Mouse (Mus musculus): ENCODE data around the gene Htr1d. TPM values are rescaled to one million over a fixed set of nuclear protein-coding genes. Genes with fewer than 3 reads are reported as not detected.

The Htr1d gene
- total RNA-seq, 2 experiments from 2014 or later = not detected

DNA sequence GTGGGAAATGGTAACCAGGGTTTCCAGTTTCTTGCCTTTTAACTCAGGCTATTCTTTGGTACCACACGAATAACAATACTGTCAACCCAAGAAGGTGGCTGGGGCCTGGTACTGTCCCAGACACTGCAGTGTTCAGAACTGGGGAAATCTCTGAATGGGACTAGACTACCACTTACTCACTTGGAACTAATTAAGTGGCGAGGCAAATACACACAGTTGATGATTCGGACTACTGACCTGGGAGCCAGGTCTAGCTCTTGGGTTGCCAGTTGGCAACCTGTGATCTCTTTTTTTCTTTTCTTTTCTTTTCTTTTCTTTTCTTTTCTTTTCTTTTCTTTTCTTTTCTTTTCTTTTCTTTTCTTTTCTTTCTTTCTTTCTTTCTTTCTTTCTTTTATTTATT is 29.0 kb downstream of the Htr1d start:
- DNase-seq = no peak

DNA sequence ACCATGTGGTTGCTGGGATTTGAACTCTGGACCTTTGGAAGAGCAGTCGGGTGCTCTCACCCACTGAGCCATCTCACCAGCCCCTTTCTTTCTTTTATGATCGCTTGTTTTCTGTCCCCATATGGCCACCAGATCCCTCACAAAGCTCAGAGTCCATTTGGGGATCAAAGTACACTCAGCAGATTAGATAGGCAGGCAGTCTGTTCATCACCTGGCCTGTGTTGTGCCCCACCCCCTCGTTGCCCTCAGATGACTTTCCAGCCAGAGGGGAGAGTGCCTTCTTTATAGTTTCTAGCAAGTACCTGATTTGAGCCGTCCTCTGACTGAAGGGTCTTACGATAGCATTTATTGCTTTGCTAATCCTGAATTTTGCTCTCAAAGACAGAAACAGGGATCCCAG is 29.5 kb downstream of the Htr1d start:
- no peak for DNase-seq

DNA sequence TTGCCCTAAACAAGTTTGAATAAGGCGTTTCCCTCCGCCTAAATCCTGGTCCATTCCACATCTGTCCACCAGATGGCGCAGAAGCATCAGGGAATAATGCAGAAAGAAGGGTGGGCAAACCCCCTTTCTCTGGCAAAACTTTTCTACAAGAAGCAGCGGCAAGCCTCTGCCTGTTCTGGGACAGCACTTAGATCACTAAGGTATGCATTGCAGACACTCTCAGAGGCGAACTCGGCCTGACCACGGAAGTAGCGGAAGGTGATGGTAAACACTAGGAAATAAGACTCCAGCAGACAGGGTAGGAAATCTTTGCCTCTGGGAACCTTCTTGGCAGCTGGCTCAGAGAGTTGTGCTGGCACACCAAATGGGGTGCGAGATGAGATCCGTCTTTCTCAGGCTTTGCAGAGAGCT is 31.5 kb downstream of the Htr1d start:
- peak; percentile 35 for DNase-seq

DNA sequence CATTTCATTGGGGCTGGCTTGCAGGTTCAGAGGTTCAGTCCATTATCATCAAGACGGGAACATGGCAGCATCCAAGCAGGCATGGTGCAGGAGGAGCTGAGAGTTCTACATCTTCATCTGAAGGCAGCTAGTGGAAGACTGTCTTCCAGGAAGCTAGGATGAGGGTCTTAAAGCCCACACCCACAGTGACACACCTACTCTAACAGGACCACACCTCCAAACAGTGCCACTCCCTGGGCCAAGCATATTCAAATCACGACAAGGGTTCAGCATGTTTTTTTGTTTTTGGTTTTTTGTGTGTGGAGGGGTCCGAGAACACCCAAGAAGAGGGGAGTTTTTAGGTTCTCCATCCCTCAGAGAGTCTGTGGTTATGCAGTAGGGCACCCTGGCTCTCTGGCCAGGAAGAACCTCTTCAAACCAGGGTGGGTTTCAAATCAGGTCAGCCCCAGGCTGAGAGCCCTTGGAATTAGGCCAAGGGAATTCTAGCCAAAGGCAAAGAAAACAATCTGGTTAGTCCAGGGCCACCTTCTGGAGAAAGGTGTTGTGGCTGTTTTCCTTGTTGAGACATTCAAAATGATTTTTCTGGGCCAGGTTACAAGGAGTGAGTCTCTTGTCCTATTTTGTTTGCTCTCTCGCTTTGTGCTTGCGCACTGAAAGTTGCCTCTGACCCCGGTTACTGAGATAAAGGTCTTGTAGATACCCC is 33.3 kb downstream of the Htr1d start:
- no peak for DNase-seq

DNA sequence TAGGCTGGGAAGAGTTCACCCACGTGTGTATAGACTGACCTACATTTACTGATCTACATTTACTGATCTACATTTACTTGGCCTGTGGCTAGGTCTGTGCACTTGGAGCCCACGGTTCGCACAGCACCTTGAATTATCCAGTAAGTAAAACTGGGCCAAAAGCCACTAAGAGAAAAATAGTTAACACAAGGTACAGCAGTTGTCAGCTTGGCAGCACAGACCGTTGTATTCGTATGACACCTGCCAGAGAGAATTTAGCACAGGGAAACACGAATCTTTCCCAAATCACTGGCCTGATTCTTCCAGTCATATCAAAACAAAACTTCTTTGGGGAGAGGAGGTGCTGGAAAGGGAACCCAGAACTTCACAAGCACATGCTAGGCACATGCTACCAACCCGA is 35.0 kb downstream of the Htr1d start:
- no peak for DNase-seq

DNA sequence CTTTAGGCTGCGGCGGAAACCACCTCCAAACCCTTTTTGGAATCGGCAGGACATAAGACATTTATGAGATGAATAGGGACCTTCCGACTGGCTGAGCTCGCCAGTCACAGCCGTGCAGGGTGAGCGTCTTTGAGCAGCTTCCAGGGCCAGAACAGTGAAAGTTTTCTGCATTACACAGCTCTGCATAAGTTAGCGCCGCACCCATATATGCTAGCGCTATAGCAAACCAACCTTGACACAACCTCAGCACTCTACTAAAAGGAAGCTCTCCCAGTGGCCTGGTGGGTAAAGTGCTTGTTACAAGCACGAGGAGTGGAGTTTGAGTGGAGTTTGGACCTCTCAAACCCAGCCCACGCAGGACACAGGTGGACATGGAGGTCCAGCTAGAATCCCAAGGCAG is 35.9 kb downstream of the Htr1d start:
- no peak for DNase-seq

DNA sequence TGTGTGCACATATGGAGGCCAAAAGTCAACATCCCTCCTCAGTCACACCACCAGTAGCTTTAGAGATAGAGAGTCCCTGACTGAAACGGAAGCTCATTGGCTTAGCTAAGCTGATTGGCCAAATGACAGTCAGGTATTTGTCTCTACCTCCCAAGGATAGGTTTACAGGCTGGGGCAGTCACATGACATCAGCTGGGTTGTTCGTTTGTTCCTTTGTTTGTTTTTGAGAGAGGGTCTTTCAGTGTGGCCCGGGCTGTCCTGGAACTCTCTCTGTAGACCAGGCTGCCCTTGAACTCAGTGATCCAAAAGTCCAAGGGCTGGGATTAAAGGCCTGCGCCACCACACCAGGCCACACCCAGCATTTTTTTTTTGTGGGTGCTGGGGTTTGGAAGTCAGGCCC is 37.9 kb downstream of the Htr1d start:
- no peak for DNase-seq

DNA sequence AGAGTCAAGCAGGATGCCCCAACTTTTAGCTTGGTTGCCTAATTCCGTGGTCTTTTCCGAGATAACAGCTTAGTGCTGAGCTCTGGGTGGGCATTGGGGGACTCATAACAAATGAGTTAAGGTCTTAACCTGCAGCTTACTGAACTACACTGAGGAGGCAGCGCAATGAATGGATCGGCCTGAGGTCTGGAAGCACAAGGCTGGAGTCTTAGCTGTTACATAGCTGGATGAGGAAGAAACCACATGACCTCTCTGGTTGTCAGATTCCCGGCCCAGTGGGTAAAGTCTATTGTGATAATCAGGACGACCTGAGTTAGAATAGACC is 38.4 kb downstream of the Htr1d start:
- no peak for DNase-seq

DNA sequence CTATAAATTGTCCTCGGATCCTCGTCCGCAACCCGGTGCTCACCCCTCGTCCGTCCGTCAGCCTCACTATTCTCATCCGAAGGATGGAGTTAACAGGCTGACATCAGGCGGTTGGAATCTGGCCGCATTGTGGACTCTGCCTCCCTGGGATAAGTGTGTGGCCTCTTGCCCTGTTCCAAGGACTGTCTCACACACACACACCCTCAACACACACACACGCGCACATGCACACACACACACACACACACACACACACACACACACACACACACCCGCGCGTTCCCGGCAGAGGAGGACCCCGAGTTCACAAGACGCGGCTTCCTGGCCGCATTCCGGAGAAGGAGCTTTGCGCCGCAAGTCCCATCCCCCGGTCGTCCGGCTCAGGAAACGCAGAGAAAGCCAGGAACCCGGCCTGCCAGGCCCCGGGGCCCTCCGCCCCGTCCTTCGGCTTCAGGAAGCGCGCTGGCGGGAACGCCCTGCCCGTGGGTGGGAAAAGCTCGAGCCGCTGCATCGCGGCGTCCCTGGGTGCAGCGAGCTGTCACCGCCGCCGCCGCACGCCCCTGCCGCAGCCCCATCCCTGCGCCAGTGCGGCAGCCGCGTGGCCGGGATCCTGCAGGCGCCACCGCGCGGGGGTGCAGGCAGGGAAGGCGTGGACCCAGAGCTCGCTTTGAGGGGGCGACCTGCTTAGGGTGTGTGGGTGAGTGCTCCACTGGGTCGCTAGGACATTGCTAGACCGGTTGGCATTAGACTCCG is 38.9 kb downstream of the Htr1d start, which contains the start of gene 6030445D17Rik:
Gene 6030445D17Rik (plus strand): TSS at position 165 of the 753 bp plus-strand sequence.
- peak; percentile 87 for DNase-seq

DNA sequence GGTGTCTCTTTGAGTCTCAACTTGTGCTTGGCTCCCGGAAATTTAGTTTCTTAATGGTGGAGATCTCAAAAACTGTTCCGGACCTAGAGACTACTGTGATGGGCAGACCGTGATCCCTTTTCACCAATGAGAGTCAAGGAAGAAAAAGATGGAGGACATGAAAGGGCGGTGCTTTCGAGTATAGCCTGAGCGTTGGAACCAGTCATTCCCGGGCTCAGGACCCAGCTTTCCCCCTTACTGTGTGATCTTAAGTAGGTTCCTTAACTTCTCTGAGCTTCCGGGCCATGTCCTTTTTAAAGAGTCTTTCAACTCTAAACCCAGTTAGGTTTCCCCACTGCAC is 39.5 kb downstream of the Htr1d start:
- no peak for DNase-seq

DNA sequence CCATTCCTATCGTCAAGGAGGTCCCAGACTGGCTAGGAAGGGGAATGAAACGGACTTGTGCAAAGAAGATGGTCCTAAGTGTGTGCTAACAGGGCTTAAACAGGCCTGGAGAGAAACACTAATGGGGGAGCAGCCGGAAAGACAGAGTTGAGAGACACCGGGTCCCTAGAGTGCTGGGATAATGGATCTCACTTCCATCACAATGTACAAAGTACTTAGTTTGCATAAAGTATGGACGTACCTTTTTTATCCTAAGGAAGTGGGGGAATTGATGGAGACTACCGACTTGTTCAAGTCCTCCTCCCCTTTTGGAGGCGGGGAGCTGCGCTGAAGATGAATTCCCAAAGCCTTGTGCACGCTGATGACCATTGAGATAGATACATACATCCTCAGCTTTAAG is 40.1 kb downstream of the Htr1d start:
- DNase-seq = no peak

DNA sequence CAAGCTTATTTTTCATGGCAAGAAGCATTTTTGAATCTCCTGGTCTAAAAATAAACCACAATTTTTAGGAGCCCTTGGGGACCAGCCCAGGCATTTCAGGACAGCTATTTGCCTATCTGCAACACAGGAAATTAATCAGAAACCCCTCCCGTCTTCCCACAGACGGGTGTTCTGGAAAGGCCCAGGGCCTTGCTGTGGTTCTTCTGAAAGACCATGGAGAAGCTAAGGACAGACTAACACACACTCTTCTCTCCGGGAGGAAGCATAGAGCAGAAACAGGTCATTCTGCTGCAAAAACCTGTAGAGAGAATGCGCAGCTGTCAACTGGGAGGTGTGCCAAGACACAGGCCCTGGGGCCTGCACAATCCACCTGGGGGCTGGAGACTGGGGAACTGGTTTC is 42.9 kb downstream of the Htr1d start:
- DNase-seq = peak; percentile 54

DNA sequence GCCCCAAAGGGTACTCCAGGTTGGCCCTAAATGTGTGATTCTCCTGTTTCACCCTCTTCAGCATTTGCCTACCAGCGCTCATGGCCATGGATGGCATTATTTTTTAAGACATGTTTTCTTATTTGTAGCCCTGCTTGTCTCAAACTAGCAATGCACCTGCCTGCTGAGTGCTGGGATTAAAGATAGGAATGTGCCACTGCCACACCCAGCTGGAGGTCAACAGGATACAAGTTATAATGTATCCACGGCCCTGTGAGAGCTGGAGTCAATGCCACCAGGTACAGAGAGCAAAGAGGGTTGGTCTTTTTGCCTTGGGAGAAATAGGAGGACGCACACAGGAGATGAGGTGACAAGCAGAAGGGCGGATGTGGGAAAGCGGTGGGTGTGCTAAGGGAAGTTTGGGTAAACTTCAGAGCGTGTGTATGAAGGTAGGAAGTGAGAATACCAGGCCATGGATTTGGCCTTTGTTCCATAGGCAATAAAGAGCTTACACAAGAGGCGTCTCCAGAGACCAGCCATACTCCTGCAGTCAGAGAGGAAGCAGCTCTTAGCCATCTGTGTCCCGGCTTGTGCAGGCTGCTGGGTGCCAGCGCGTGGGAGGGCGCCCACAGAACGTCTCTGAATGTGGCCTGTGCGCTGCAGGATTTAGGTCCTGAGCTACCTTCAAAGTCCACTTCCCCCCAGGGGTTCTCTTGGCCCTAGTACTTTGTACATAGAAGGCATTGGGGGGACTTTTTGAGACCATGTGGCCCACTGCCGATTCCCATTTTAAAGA is 45.4 kb downstream of the Htr1d start:
- peak; percentile 18 for DNase-seq

DNA sequence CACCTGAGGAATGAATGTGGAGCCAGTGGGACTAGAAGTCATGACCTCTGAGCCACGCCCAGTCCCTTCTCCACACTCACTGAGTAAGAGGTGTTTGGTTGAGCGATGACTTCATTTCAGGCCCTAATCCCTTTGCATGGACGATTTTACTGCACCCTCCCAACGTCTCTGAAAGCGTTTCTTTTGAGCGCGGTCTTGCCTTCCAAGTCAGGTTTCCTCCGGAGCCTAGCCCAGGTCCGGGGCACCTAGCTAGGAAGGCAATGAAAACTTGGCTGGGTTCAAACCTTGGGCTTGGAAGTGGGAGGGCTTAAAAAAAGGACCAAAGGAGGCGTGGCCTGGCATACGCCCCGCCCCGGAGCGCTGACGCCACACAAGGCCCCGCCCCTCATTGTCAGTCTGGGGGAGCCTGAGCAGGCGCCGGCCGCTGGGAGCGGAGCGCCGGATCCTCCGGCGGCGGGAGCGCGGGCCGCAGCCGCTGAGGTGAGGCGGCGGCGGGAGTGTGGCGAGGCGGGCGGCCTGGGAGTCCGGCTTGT is 46.1 kb downstream of the Htr1d start, which contains the start of gene Luzp1:
Gene Luzp1 (plus strand): TSS at position 391 of the 533 bp plus-strand sequence.
- peak; percentile 93 for DNase-seq

DNA sequence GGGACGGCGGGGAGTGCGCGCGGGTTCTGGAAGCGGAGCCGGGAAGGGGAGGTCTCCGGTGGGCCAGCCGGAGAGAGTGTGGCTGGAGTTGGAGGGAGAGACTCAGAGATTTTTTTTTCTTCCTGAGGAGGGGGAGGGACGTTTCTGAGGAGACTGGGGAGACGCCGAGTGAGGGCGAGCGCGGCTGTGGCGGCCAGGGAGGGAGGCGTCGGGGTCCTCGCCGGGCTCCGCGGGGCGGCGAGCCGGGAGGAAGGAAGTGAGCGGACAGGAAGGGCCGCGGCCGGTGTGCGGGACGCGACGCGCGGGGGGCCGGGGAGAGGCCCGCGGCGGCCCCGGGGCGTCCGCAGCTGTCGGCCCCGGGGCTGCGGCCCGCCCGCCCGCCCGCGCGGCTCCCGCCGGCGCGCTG is 46.6 kb downstream of the Htr1d start:
- no peak for DNase-seq

DNA sequence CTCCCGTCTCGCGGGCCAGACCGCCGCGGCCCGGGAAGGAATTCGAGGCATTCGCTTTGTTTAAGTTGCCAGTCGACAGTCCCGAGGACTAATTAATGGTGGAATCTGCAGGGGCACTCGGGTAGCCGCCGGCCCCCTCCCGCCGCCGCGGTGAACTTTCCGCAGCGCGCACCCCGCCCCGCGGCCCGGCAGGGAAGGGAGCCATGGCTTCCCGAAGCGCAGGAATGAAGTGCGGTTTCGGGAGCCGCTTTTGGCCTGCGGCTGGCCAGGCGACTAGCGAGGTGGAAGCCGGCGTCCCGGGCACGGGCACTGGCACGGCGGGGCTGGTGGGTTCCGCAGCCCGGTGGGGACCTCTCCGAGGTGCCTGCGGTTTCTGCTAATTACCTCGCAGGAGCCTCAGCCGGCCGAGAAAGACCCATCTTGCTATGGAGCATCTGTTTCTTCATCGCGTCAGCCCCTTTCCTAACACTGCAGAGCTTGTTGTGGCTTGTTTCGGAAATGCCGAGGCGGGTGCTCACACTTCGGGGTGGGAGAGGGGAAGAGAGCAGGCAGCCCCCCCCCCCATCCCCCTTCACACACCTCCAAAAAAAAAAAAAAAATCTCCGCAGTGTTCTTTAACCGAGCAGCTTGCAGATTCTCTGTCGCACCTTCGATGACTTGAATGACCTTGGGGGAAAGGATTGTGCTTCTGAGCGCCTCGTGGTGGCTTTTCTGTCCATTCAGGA is 47.2 kb downstream of the Htr1d start:
- DNase-seq = peak; percentile 38

DNA sequence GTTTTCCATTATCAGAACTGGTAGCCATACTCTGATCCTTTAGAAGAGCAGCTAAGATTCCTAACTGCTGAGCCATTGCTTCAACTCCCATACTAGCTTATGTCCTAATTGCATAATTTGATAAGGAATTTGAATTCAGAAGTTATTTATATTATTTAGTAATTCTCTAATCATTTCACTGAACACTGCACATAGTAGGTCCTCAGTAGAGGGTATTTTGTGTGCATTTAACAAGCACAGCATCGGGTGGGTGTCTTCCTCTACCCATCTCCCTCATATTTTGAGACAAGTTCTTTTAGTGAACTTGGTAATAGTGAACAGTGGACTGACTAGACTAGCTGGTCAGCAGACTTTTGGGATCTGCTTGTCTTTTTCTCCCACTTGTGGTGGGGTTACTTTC is 53.4 kb downstream of the Htr1d start:
- no peak for DNase-seq

DNA sequence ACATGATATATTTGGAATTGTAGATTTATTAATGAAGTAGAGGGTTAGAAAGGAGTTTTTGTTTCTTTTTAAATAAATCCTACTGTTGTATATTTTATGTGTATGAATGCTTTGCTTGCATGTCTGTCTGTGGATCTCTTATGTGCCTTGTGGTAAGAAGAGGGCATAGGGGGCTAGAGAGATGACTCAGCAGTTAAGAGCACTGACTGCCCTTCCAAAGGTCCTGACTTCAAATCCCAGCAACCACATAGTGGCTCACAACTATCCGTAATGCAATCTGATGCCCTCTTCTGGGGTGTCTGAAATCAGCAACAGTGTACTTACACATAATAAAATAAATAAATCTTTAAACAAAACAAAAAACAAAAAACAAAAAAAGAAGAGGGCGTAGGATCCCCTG is 63.2 kb downstream of the Htr1d start:
- DNase-seq = no peak

All from gastrocnemius, postnatal 25 days (tissue).